Mouse (Mus musculus): ENCODE data around the gene Ephb1. TPM values are rescaled to one million over a fixed set of nuclear protein-coding genes. Genes with fewer than 3 reads are reported as not detected.

Gene Ephb1
- 3.0 and 3.7 TPM in 2 replicates for polyA plus RNA-seq (2012; rRNA removed)

DNA sequence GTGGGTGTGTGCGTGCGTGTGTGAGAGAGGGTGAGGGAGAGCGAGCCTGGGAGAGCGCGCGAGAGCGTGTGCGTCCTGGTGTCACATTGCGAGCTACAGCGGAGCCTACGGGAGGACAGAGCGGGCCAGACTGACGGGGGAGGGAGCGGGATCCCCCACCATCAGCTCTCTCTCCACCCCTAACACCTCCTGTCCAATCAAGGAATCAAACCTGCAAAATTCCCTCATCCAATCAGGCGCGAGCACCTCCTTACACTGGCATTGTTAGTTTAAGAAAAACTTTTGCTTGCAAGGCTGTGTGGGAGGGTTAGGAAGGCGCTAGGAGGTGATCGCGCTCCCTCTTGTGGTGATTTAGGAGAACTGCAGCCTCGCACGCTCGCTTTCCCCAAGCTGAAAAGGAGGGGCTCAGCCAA is at the start of gene Ephb1:
Ephb1 (minus strand) TSS at position 133 of the 413 bp plus-strand sequence.
- TF ChIP-seq POLR2A (IDR thresholded peaks at IDR 0.05; ENCODE audit: control insufficient read depth, low read depth, low read length) (no peak; the same call in 1 of the 2 replicates), CTCF (IDR thresholded peaks at IDR 0.05; ENCODE audit: control insufficient read depth, insufficient read depth, insufficient replicate concordance, low read depth, low read length) (peak; percentile 99)
- H3K36me3 ChIP-seq (ENCODE audit: control insufficient read depth, insufficient read depth, low read length), result no peaks in the 10 kb centered on the region
- H3K4me3 ChIP-seq (ENCODE audit: control insufficient read depth, low read depth, low read length), result peak within 1 kb of the TSS; percentile 80
- H3K27ac ChIP-seq (ENCODE audit: control insufficient read depth, insufficient read depth, low read depth, low read length), result no peak within 1 kb of the TSS
- no peaks in the 10 kb centered on the region for H3K27me3 ChIP-seq (ENCODE audit: control insufficient read depth, insufficient read depth, low read length)
- H3K4me1 ChIP-seq (ENCODE audit: control insufficient read depth, insufficient read depth, low read length), result peaks cover 6% of the 10 kb centered on the region

DNA sequence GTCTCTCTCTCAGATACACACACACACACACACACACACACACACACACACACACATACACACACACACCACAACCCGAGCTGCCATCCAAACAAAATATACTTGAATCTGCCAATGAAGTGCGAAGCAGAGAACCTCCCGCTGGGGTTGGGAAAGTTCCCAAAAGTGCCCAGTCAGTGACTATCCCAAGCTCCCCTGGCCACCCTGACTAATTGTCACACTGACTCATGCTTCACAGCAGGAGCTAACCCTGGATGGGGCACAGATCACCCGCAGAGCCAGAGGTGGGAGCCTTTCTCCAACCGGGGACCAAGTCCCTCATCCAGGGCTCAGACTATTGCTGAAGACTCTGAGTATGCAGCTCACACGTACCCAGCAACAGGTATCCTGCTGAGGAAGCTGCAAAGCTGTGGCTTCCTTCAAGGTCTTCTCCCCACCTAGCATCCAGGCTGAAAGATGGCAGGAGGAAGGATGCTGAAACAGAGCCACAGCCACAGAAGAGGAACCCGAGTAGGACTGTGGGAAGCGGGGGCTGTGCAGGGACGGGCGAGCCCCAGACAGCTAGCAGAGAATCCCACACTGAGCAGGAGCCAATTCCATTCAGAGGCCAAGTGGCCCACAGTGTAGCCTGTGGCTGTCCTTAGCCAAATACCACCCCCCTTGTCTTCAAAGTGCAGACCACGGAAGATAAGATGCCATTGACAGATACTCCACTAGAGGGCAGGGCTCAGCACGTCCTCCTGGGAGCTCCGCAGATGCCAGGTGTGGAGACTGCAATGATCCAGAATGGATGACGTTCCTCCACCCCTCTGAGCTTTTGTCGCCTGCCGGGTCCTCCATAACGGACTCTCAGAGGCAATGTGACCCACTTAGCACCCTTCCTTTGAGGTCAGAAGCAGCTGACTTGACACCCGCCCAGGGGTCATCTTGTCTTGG is 48.9 kb upstream of the Ephb1 start:
- Histone ChIP-seq H3K4me3 (ENCODE audit: control insufficient read depth, low read depth, low read length) (no peak overlapping the region), H3K27me3 (ENCODE audit: control insufficient read depth, insufficient read depth, low read length) (no peaks in the 10 kb centered on the region), H3K4me1 (ENCODE audit: control insufficient read depth, insufficient read depth, low read length) (no peaks in the 10 kb centered on the region), H3K36me3 (ENCODE audit: control insufficient read depth, insufficient read depth, low read length) (no peaks in the 10 kb centered on the region), H3K27ac (ENCODE audit: control insufficient read depth, insufficient read depth, low read depth, low read length) (no peak overlapping the region)
- TF ChIP-seq CTCF (IDR thresholded peaks at IDR 0.05; ENCODE audit: control insufficient read depth, insufficient read depth, insufficient replicate concordance, low read depth, low read length), result peak; percentile 67; the same call in 1 of the 2 replicates
- no peak for TF ChIP-seq POLR2A (IDR thresholded peaks at IDR 0.05; ENCODE audit: control insufficient read depth, low read depth, low read length)

DNA sequence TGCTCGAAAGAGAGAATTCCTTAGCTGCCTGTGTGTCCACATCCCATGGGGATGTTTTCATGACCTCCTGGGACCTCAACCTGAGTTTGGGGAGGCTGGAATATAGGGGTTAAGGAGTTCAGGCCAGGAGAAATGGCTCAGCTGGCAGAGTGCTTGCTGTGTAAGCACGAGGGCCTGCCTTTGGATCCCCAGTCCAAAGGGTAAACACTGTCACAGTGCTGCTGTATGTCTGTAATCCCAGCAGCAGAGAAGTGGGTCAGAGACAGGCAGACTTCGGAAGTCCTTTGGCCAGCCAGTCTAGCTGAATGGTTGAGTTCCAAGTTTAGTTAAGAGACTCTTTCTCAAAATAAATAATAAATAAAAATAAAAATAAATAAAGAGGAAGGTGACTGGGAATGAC is 48.2 kb upstream of the Ephb1 start:
- Histone ChIP-seq H3K4me1 (ENCODE audit: control insufficient read depth, insufficient read depth, low read length) (no peaks in the 10 kb centered on the region), H3K27me3 (ENCODE audit: control insufficient read depth, insufficient read depth, low read length) (no peaks in the 10 kb centered on the region)
- no peak for TF ChIP-seq CTCF (IDR thresholded peaks at IDR 0.05; ENCODE audit: control insufficient read depth, insufficient read depth, insufficient replicate concordance, low read depth, low read length)
- TF ChIP-seq POLR2A (IDR thresholded peaks at IDR 0.05; ENCODE audit: control insufficient read depth, low read depth, low read length), result no peak

DNA sequence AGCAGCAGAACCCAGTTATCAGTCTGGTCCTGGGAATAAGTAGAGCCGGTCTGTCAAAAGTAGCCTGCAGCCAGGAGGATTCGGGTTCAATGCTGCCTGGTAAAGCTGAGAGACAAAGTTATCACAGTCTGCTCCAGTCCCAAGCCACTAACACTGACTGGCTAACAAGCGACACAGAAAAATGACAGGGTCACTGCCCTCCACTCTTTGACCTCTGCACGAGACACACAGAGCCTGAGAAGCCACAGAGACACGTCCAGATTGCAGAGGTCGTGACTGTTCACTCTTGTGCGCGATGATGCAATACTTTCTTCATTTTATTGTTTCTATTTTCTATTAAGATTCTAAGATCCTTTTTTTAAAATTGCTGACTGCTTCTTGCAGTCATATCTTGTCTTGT is 33.8 kb upstream of the Ephb1 start:
- no peaks in the 10 kb centered on the region for H3K4me1 ChIP-seq (ENCODE audit: control insufficient read depth, insufficient read depth, low read length)
- no peak for TF ChIP-seq POLR2A (IDR thresholded peaks at IDR 0.05; ENCODE audit: control insufficient read depth, low read depth, low read length)
- TF ChIP-seq CTCF (IDR thresholded peaks at IDR 0.05; ENCODE audit: control insufficient read depth, insufficient read depth, insufficient replicate concordance, low read depth, low read length), result no peak
- no peaks in the 10 kb centered on the region for H3K27me3 ChIP-seq (ENCODE audit: control insufficient read depth, insufficient read depth, low read length)
- no peaks in the 10 kb centered on the region for H3K36me3 ChIP-seq (ENCODE audit: control insufficient read depth, insufficient read depth, low read length)
- no peak overlapping the region for H3K27ac ChIP-seq (ENCODE audit: control insufficient read depth, insufficient read depth, low read depth, low read length)
- no peak overlapping the region for H3K4me3 ChIP-seq (ENCODE audit: control insufficient read depth, low read depth, low read length)

More for the DNA sequence above, 48.2 kb upstream of the Ephb1 start:
- no peak overlapping the region for H3K4me3 ChIP-seq (ENCODE audit: control insufficient read depth, low read depth, low read length)
- no peak overlapping the region for H3K27ac ChIP-seq (ENCODE audit: control insufficient read depth, insufficient read depth, low read depth, low read length)
- no peaks in the 10 kb centered on the region for H3K36me3 ChIP-seq (ENCODE audit: control insufficient read depth, insufficient read depth, low read length)

DNA sequence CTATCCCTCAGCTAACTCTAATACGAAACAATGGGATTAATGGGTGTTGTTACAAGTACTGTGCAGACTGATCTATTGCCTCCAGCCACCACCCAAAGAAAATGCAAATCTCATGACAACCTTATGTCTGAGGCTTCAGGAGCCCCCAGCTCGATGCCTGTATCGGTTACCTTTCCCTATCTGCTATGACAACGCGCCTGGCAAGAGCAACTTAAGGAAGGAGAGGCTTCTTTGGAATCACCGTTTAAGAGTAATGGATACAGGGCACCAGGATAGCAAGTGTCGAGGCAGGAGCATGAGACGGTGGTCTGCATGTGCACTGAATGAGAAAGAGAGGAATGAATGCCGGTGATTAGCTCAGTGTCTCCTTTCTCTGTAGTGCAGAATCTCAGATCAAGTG is 32.3 kb upstream of the Ephb1 start:
- H3K27me3 ChIP-seq (ENCODE audit: control insufficient read depth, insufficient read depth, low read length), result no peaks in the 10 kb centered on the region
- no peak overlapping the region for H3K4me3 ChIP-seq (ENCODE audit: control insufficient read depth, low read depth, low read length)
- no peak for TF ChIP-seq CTCF (IDR thresholded peaks at IDR 0.05; ENCODE audit: control insufficient read depth, insufficient read depth, insufficient replicate concordance, low read depth, low read length)
- TF ChIP-seq POLR2A (IDR thresholded peaks at IDR 0.05; ENCODE audit: control insufficient read depth, low read depth, low read length), result no peak
- no peaks in the 10 kb centered on the region for H3K4me1 ChIP-seq (ENCODE audit: control insufficient read depth, insufficient read depth, low read length)
- no peak overlapping the region for H3K27ac ChIP-seq (ENCODE audit: control insufficient read depth, insufficient read depth, low read depth, low read length)
- no peaks in the 10 kb centered on the region for H3K36me3 ChIP-seq (ENCODE audit: control insufficient read depth, insufficient read depth, low read length)

DNA sequence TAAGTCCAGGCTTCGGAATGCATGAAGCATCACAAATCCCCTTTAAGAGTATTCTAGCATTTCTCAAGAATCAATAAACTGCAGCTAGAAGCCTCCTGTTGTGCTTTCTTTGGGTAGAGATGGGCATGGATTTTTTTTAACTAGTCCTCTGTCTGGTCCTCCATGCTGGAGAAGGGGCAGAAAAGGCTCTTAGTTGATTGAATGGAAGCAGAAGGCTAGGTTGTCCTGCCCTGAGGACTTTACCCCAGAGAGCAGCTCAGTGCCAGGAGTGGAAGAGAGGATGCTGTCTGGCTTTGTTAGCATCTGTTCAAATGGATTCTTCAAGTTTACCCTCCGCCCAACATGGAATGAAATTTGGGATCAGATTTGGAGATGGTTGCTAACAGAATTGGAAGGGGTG is 25.7 kb upstream of the Ephb1 start:
- Histone ChIP-seq H3K36me3 (ENCODE audit: control insufficient read depth, insufficient read depth, low read length) (no peaks in the 10 kb centered on the region), H3K4me3 (ENCODE audit: control insufficient read depth, low read depth, low read length) (no peak overlapping the region), H3K27me3 (ENCODE audit: control insufficient read depth, insufficient read depth, low read length) (no peaks in the 10 kb centered on the region), H3K27ac (ENCODE audit: control insufficient read depth, insufficient read depth, low read depth, low read length) (no peak overlapping the region), H3K4me1 (ENCODE audit: control insufficient read depth, insufficient read depth, low read length) (no peaks in the 10 kb centered on the region)
- TF ChIP-seq POLR2A (IDR thresholded peaks at IDR 0.05; ENCODE audit: control insufficient read depth, low read depth, low read length) (no peak), CTCF (IDR thresholded peaks at IDR 0.05; ENCODE audit: control insufficient read depth, insufficient read depth, insufficient replicate concordance, low read depth, low read length) (no peak)

DNA sequence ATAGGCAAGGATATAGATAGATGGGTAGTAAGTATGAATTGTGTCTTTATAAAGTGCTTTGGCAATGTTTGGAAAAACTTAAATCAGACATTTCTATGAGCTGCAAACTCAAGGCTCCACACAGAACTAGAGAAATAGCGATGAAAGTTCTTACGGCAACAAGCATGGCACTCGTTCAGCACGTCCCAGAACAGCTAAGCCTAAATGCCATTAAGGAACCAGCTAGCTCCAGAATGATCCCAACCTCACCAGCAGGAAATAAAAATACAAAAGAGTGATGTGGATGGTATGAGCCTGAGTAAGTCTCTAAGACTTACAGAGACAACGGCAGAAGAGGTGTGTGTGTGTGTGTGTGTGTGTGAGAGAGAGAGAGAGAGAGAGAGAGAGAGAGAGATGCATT is 20.2 kb upstream of the Ephb1 start:
- H3K27ac ChIP-seq (ENCODE audit: control insufficient read depth, insufficient read depth, low read depth, low read length), result no peak overlapping the region
- no peak for TF ChIP-seq CTCF (IDR thresholded peaks at IDR 0.05; ENCODE audit: control insufficient read depth, insufficient read depth, insufficient replicate concordance, low read depth, low read length)
- TF ChIP-seq POLR2A (IDR thresholded peaks at IDR 0.05; ENCODE audit: control insufficient read depth, low read depth, low read length), result no peak
- no peaks in the 10 kb centered on the region for H3K36me3 ChIP-seq (ENCODE audit: control insufficient read depth, insufficient read depth, low read length)
- H3K27me3 ChIP-seq (ENCODE audit: control insufficient read depth, insufficient read depth, low read length), result no peaks in the 10 kb centered on the region
- no peak overlapping the region for H3K4me3 ChIP-seq (ENCODE audit: control insufficient read depth, low read depth, low read length)
- no peaks in the 10 kb centered on the region for H3K4me1 ChIP-seq (ENCODE audit: control insufficient read depth, insufficient read depth, low read length)
